Mouse (Mus musculus) embryonic facial prominence, embryonic 11.5 days (tissue): ENCODE data around the gene Tecpr1. TPM values are rescaled to one million over a fixed set of nuclear protein-coding genes. Genes with fewer than 3 reads are reported as not detected.

Source experiments
- ATAC-seq: fragments of 200-750 bp; cut with Nextera tagmentation; replicated peaks from 2 replicates; pipeline ENCODE4 v1.8.0; 2017; ENCODE audit warnings: low read depth; ENCODE audit not compliant: insufficient number of reproducible peaks, low FRiP score, low TSS enrichment
- DNase-seq: peaks from one replicate; pipeline ENCODE4 v3.0.0-alpha.2; 2015; ENCODE audit warnings: low spot score
- H3K27ac ChIP-seq: fragments of 300-500 bp; sonication (generic); replicated peaks from 2 replicates; pipeline ENCODE4 v1.5.1; 2014; ENCODE audit warnings: mild to moderate bottlenecking, low read depth, low read length, control low read depth
- H3K27me3 ChIP-seq: fragments of 300-500 bp; sonication (generic); 2 replicates; pipeline ENCODE4 v1.6.1; 2014; ENCODE audit warnings: mild to moderate bottlenecking, low read length, moderate library complexity, mixed read lengths; ENCODE audit not compliant: control insufficient read depth, insufficient read depth
- H3K36me3 ChIP-seq: fragments of 300-500 bp; sonication (generic); replicated peaks from 2 replicates; pipeline ENCODE4 v1.6.1; 2014; ENCODE audit warnings: low read depth, mild to moderate bottlenecking, low read length, moderate library complexity, mixed read lengths; ENCODE audit not compliant: control insufficient read depth, insufficient read depth
- H3K4me1 ChIP-seq: fragments of 300-500 bp; sonication (generic); 2 replicates; pipeline ENCODE4 v1.6.1; 2014; ENCODE audit warnings: low read length, mixed read lengths; ENCODE audit not compliant: control insufficient read depth, insufficient read depth
- H3K4me2 ChIP-seq: fragments of 300-500 bp; sonication (generic); 2 replicates; pipeline ENCODE4 v1.6.1; 2014; ENCODE audit warnings: low read depth, mild to moderate bottlenecking, control low read depth, low read length, moderate library complexity
- H3K4me3 ChIP-seq: fragments of 300-500 bp; sonication (generic); 2 replicates; pipeline ENCODE4 v1.5.1; 2014; ENCODE audit warnings: low read depth, low read length, control low read depth
- H3K9ac ChIP-seq: fragments of 300-500 bp; sonication (generic); replicated peaks from 2 replicates; pipeline ENCODE4 v1.6.1; 2014; ENCODE audit warnings: mild to moderate bottlenecking, control low read depth, low read length
- H3K9me3 ChIP-seq: fragments of 300-500 bp; sonication (generic); replicated peaks from 2 replicates; pipeline ENCODE4 v1.6.1; 2016; ENCODE audit warnings: mild to moderate bottlenecking, low read length, inconsistent platforms, mixed read lengths; ENCODE audit not compliant: control insufficient read depth
- WGBS: fragments of 180-500 bp; shearing (Covaris S2); extraction: QIAGEN DNeasy Blood & Tissue Kit; methylation state at CpG from one replicate; pipeline ENCODE4 v1.1.7; 2014; 5-methylcytosine and 5-hydroxymethylcytosine counted together
- polyA plus RNA-seq: library from polyadenylated mRNA; unstranded; fragments of >200 nt; fragmentation: Nextera tagmentation; extraction: Ambion mirVana; gene quantifications from 2 replicates; pipeline ENCODE4 v1.2.1, GENCODE M21; 2014

Tecpr1 gene
- polyA plus RNA-seq, 1 experiment from 2014 or later, result 8.0 TPM

DNA sequence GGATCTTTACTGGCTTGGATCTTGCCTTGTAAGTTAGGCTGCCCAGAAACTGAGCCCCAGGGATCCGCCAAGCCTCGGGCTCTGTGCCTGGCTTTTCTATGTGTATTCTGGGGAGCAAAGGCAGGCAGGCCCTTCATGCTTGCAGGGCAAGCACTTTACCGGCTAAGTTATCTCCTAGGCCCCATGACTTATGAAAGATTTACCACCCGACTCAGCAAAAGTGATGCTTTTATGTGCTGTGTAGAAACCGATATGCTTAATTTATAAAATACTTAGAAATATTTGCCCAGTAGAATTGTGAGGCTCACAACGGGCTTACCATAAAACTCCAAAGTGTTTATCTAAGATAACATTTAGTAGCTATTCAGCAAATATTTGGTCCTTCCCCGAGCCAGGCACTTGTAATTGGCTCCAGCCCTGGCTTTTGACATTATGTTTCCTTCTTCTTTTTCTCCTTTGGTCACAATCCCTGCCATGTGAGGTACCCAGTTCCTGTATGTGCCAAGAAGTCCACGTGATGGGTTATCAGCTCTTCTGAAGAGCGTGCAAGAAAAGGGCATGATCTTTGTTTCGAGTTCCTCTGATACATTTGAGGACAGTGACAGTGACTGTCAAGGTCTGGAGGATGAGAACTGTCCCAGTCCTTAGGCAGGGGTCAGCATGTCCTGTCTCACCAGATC lies 24.6 kb upstream of the Tecpr1 start:
- H3K4me1 ChIP-seq, result no peaks in the 10 kb centered on the region
- ATAC-seq, result no peak
- no peak overlapping the region for H3K27ac ChIP-seq
- H3K9ac ChIP-seq, result no peak overlapping the region
- no peaks in the 10 kb centered on the region for H3K27me3 ChIP-seq
- H3K36me3 ChIP-seq, result no peaks in the 10 kb centered on the region
- 66% methylated on average over 10 of the region's 10 CpGs for WGBS
- no peaks in the 10 kb centered on the region for H3K9me3 ChIP-seq
- no peak overlapping the region for H3K4me2 ChIP-seq
- DNase-seq, result no peak
- no peak overlapping the region for H3K4me3 ChIP-seq

DNA sequence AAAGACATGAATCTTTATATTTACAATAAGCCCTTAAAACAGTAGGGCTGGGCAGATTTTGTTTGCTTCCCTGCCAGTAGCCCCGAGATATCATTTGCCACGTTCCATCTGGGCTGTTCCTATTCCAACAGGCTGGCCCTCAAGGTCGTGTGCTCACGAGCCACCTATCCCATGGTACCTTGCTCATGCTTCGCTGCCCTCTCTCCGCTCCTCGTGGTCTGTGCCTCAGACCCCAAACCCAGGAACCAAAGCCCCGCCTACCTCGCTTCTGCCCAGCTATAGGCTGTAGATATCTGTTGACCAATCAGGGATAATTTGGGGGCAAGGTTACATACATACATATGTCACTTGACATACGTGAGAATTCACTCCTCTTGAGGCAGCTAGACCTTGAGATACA lies 23.9 kb upstream of the Tecpr1 start:
- Histone ChIP-seq H3K4me1 (no peaks in the 10 kb centered on the region), H3K27ac (no peak overlapping the region), H3K4me2 (no peak overlapping the region), H3K36me3 (no peaks in the 10 kb centered on the region), H3K4me3 (no peak overlapping the region), H3K27me3 (no peaks in the 10 kb centered on the region), H3K9ac (no peak overlapping the region), H3K9me3 (no peaks in the 10 kb centered on the region)
- WGBS, result 68% methylated on average over 10 of the region's 10 CpGs
- DNase-seq, result no peak
- ATAC-seq, result no peak

DNA sequence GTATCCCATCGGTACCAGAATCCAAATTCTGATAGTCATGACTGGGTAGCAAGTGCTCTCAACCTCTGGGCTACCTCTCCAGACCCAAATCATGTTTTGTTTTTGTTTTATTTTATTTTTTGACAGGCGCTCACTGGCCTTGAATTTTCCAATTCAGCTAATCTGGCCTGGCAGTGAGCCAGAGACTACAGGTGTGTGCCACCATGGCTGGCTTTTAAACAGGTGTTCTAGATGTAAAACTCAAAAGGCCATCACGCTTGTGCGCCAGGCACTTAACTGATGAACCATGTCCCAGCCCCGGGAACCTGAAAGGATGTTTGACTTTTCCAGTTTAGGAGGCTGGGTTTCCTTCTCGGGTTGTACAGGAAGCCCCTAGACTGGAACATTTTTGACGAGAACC lies 23.3 kb upstream of the Tecpr1 start:
- Histone ChIP-seq H3K27ac (no peak overlapping the region), H3K36me3 (no peaks in the 10 kb centered on the region), H3K4me3 (no peak overlapping the region), H3K4me2 (no peak overlapping the region), H3K9me3 (no peaks in the 10 kb centered on the region), H3K4me1 (no peaks in the 10 kb centered on the region), H3K27me3 (no peaks in the 10 kb centered on the region), H3K9ac (no peak overlapping the region)
- DNase-seq, result no peak
- 80% methylated on average over 7 of the region's 7 CpGs for WGBS
- ATAC-seq, result no peak

DNA sequence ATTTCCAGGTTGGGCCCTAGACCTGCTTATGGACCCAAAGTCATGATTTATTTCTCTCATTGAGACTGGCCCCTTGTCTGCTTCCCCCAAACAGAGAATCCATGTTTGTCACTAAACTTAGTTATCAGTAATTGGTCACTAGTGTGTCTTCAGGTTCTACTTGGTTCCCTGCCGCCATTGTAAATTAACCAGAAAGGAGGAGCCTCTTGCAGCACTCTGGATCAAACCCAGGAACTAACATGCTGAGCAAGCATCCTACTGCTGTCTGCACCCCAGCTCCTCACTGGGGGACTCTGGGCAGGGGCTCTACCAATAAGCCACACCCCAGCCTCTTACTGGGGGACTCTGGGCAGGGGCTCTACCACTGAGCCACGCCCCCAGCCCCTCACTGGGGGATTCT lies 22.2 kb upstream of the Tecpr1 start:
- no peak for ATAC-seq
- no peaks in the 10 kb centered on the region for H3K4me1 ChIP-seq
- WGBS, result 61% methylated on average over 2 of the region's 2 CpGs
- no peaks in the 10 kb centered on the region for H3K27me3 ChIP-seq
- no peak overlapping the region for H3K4me3 ChIP-seq
- no peak overlapping the region for H3K4me2 ChIP-seq
- no peaks in the 10 kb centered on the region for H3K36me3 ChIP-seq
- H3K9me3 ChIP-seq, result no peaks in the 10 kb centered on the region
- no peak overlapping the region for H3K27ac ChIP-seq
- no peak overlapping the region for H3K9ac ChIP-seq
- DNase-seq, result no peak

GRCm38 (mm10) chr5:144243901-144244487 lies 20.6 kb upstream of the Tecpr1 start, which contains the start of gene Bri3:
TSS of gene Bri3 (plus strand) at chr5:144244437.
- no peak for ATAC-seq
- H3K4me1 ChIP-seq, result no peaks in the 10 kb centered on the region
- no peak within 1 kb of the TSS for H3K9ac ChIP-seq
- no peak within 1 kb of the TSS for H3K4me2 ChIP-seq
- no peak within 1 kb of the TSS for H3K27ac ChIP-seq
- no peaks in the 10 kb centered on the region for H3K27me3 ChIP-seq
- H3K36me3 ChIP-seq, result no peaks in the 10 kb centered on the region
- WGBS, result 87% methylated on average over 7 of the region's 7 CpGs
- no peaks in the 10 kb centered on the region for H3K9me3 ChIP-seq
- H3K4me3 ChIP-seq, result no peak within 1 kb of the TSS
- no peak for DNase-seq

DNA sequence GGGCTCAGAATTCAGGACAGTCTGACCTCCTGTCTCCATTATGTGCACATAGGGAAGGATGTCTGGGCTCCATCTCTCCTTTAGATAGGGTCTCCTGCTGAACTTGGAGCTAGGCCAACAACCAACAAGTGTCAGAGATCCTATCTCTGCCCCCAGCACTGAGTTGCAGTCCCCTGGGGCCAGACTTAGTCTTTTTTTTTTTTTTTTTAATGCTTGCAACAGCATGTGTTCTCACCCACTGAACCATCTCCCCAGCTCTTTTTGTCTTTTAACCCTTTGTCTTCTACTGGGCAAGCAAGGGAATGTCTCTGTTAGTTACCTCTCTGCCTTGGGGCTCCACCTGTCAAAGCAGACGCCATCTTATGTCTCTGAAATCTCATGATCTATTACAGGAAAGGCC lies 15.6 kb upstream of the Tecpr1 start:
- no peak overlapping the region for H3K27ac ChIP-seq
- whole genome bisulfite sequencing, result 71% methylated on average over 1 of the region's 1 CpGs
- no peak for ATAC-seq
- H3K9me3 ChIP-seq, result no peaks in the 10 kb centered on the region
- H3K27me3 ChIP-seq, result no peaks in the 10 kb centered on the region
- no peak overlapping the region for H3K4me2 ChIP-seq
- no peak overlapping the region for H3K9ac ChIP-seq
- DNase-seq, result no peak
- H3K36me3 ChIP-seq, result no peaks in the 10 kb centered on the region
- no peaks in the 10 kb centered on the region for H3K4me1 ChIP-seq
- no peak overlapping the region for H3K4me3 ChIP-seq

DNA sequence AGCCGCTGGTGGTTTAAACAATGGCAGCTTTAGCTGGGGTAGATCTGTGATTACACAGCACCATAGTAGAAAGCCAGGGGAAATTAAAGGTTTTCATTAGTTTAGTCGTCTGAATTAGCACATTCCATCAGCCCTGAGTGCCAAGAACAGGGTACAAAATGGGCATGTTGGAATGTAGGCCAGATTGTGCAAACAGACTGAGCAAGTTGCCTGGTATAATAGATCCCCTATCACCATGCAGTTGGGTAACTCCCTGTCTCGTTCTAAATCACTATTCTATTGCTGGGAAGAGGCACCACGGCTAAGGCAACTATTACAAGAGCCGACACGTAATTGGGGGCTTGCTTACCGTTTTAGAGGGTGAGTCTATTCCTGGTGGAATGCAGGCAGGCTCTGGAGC lies 11.3 kb upstream of the Tecpr1 start:
- Histone ChIP-seq H3K27ac (no peak overlapping the region), H3K4me2 (no peak overlapping the region), H3K4me3 (no peak overlapping the region), H3K4me1 (no peaks in the 10 kb centered on the region), H3K27me3 (no peaks in the 10 kb centered on the region), H3K9ac (no peak overlapping the region), H3K9me3 (no peaks in the 10 kb centered on the region), H3K36me3 (no peaks in the 10 kb centered on the region)
- WGBS, result 84% methylated on average over 7 of the region's 7 CpGs
- DNase-seq (no peak), ATAC-seq (no peak)

DNA sequence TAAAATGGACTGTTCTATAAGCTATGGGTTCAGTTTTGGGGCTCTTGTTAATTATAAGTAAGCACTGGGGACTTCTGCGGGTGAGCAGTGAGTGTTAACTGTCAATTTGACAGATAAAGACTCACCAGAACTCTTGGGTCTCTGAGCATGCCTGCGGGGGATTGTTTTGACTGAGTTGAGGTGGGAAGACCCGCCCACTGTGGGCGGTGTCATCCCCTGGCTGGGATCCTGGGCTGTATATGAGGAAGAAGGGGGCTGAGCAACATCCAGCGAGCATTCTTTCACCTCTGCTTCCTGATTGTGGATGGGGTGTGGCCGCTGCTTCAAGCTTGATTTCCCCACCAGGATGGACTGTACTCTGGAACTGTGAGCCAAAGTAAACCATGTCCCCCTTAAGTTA lies 10.8 kb upstream of the Tecpr1 start:
- no peaks in the 10 kb centered on the region for H3K4me1 ChIP-seq
- no peaks in the 10 kb centered on the region for H3K36me3 ChIP-seq
- H3K4me3 ChIP-seq, result no peak overlapping the region
- H3K27me3 ChIP-seq, result no peaks in the 10 kb centered on the region
- WGBS, result 77% methylated on average over 6 of the region's 6 CpGs
- H3K4me2 ChIP-seq, result no peak overlapping the region
- no peak for DNase-seq
- no peak for ATAC-seq
- H3K9ac ChIP-seq, result no peak overlapping the region
- H3K9me3 ChIP-seq, result no peaks in the 10 kb centered on the region
- no peak overlapping the region for H3K27ac ChIP-seq
